Mouse (Mus musculus) layer of hippocampus, postnatal 25 days (tissue): ENCODE data around the gene Tecpr1. TPM values are rescaled to one million over a fixed set of nuclear protein-coding genes. Genes with fewer than 3 reads are reported as not detected.

Experiments used
- DNase-seq, 2 experiments: peaks; one replicate each; pipeline ENCODE4 v3.0.0; 2022; ENCODE audit warnings: mixed read lengths in 2 of 2, low spot score in 1 of 2; ENCODE audit errors: extremely low spot score in 1 of 2
- total RNA-seq, 2 experiments: library from RNA; stranded (reverse); gene quantifications; 2 replicates each; pipeline ENCODE4 v1.2.3; 2021

Gene Tecpr1
- total RNA-seq, 2 experiments from 2014 or later = 92.5 to 109 TPM

- no peak for DNase-seq
Measured at GRCm38 (mm10) chr5:144219936-144220335, 3.5 kb downstream of the Tecpr1 start.

GRCm38 (mm10) chr5:144219306-144219705, 4.1 kb downstream of the Tecpr1 start:
- no peak for DNase-seq

GRCm38 (mm10) chr5:144218061-144218460, 5.4 kb downstream of the Tecpr1 start:
- DNase-seq = no peak

GRCm38 (mm10) chr5:144215992-144216391, 7.4 kb downstream of the Tecpr1 start:
- DNase-seq = no peak

- DNase-seq = peak in 1 of 2 experiments; percentile 62
Measured at GRCm38 (mm10) chr5:144214453-144214852, 9.0 kb downstream of the Tecpr1 start.

GRCm38 (mm10) chr5:144207478-144207877, 15.9 kb downstream of the Tecpr1 start:
- DNase-seq = peak; percentile 47 to 76

- DNase-seq = no peak
Measured at GRCm38 (mm10) chr5:144206069-144206468, 17.3 kb downstream of the Tecpr1 start.

- DNase-seq = no peak
Measured at GRCm38 (mm10) chr5:144204911-144205310, 18.5 kb downstream of the Tecpr1 start.

- no peak for DNase-seq
Measured at GRCm38 (mm10) chr5:144204303-144204702, 19.1 kb downstream of the Tecpr1 start.

GRCm38 (mm10) chr5:144203398-144203959, 19.9 kb downstream of the Tecpr1 start:
- DNase-seq = no peak

- DNase-seq = no peak
Measured at GRCm38 (mm10) chr5:144202430-144202829, 21.0 kb downstream of the Tecpr1 start.

GRCm38 (mm10) chr5:144200616-144201015, 22.8 kb downstream of the Tecpr1 start:
- DNase-seq = no peak

GRCm38 (mm10) chr5:144195567-144195966, 27.8 kb downstream of the Tecpr1 start:
- no peak for DNase-seq

GRCm38 (mm10) chr5:144194416-144194815, 29.0 kb downstream of the Tecpr1 start:
- no peak for DNase-seq

GRCm38 (mm10) chr5:144192673-144193072, 30.7 kb downstream of the Tecpr1 start:
- DNase-seq = no peak

- DNase-seq = no peak
Measured at GRCm38 (mm10) chr5:144191026-144191425, 32.4 kb downstream of the Tecpr1 start.

- DNase-seq = no peak
Measured at GRCm38 (mm10) chr5:144189950-144190583, 33.3 kb downstream of the Tecpr1 start, which contains the start of gene Bhlha15. Gene Bhlha15, plus strand, starts transcription at chr5:144190286.

GRCm38 (mm10) chr5:144189327-144189726, 34.1 kb downstream of the Tecpr1 start:
- DNase-seq = no peak

- DNase-seq = no peak
Measured at GRCm38 (mm10) chr5:144188422-144188821, 35.0 kb downstream of the Tecpr1 start.

GRCm38 (mm10) chr5:144184350-144185045, 38.9 kb downstream of the Tecpr1 start:
- no peak for DNase-seq

- no peak for DNase-seq
Measured at GRCm38 (mm10) chr5:144183647-144184335, 39.6 kb downstream of the Tecpr1 start.
